Mouse (Mus musculus) large intestine, adult 2 months (tissue): ENCODE measurements around the gene Zfp691. TPM values are rescaled to one million over a fixed set of nuclear protein-coding genes. Genes with fewer than 3 reads are reported as not detected.

Source experiments
- DNase-seq: peaks from one replicate; pipeline ENCODE4 v3.0.0-alpha.2; 2012; ENCODE audit warnings: low read depth, low spot score
- WGBS: fragments of 180-500 bp; shearing (Covaris S2); methylation state at CpG from one replicate; pipeline ENCODE4 v1.1.7; 2018; 5-methylcytosine and 5-hydroxymethylcytosine counted together
- polyA plus RNA-seq: library from polyadenylated mRNA; depleted of rRNA; stranded (reverse); fragments of >200 nt; gene quantifications from 2 replicates; pipeline ENCODE4 v1.2.3, GENCODE M21; 2012; rRNA removed

The Zfp691 gene
- polyA plus RNA-seq: 5.4 and 12.8 TPM in 2 replicates

GRCm38 (mm10) chr4:119173851-119174453 lies at the start of gene Zfp691:
Gene Zfp691 (minus strand): TSS chr4:119174195.
- DNase-seq: peak; percentile 96
- WGBS: under 1% methylated on average over 40 of the region's 40 CpGs

DNA sequence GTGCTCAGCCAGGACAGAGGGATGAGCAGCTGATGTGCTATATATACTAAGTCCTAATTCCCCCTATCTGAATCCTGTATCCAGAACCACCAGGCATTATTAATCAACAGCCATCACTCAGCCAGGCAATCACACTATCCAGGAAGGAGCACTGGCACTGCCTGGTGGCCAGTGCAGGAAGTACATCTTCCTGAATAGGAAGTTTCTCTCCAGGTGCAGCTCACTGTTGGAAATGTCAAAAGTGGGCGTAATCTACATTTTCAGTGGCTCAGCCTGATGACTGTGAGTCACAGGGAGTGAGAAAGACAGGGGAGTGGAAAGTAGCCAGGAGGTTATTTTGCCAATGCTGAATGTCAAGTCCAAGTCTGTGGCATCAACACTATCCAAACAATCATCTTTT lies 49.7 kb upstream of the Zfp691 start:
- WGBS: 62% methylated on average over 1 of the region's 1 CpGs
- no peak for DNase-seq

DNA sequence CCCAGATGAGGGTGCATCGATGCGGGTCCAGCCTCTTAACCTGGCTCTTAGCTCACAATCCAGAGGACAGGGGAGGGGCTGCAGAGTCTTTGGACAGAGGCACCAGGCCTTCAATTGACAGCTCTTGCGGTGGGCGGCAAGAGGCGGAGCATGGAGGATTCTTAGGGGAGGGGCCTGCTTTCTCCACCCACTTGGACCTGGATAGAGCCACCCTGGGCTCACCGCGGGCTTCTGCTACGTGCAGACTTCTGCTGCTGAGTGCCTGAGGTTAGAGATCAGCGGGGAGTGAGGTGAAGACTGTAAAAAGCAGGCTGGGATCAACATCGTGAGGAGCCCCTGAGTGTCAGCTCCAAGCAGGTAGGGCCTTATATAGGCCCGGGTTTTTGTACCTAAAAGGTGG lies 44.2 kb upstream of the Zfp691 start, which contains the start of gene Tmem269:
Gene Tmem269, minus strand, starts transcription at position 49 of the 400 bp plus-strand sequence.
- no peak for DNase-seq
- WGBS: 21% methylated on average over 11 of the region's 11 CpGs

DNA sequence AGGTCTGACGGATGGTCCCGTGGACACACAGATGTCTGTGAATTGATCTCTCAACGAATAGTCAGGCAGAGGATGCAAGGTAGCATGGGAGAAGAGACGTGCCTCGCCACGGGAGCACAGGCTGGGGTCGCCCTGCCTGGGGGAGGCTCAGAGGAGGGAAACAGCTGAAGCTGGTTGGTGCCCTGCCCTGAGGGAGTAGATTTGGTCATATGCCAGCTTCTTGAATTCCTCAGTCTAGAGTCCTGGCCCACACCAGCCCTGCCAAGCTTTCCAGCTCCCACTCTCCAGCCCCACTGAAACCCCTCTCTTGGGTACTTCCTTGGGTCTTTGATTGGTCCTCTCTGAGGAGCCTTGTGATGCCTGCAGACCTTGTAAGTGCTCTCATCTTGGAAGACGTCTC lies 42.7 kb upstream of the Zfp691 start:
- DNase-seq: no peak
- WGBS: 61% methylated on average over 8 of the region's 8 CpGs

DNA sequence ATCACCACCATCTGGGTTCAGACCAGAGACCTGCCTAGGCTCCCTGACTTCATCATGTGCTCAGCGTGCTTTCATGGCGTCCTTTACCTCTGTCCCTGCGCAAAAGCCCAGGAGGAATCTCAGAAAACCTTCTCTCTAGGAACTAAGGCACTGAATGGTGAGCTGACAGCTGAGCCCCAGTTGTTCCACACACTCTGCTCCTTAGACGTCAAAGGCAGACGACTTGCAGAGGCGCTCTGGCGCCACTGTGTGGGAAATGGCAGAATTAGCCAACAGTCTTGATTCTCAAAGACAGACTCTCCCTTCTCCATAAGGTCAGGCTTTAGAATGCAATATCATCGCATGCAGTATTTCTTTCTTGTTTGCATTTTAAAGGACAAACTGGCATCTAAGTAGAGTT lies 30.7 kb upstream of the Zfp691 start:
- 19% methylated on average over 8 of the region's 8 CpGs for WGBS
- no peak for DNase-seq

GRCm38 (mm10) chr4:119198105-119198504 lies 24.1 kb upstream of the Zfp691 start:
- WGBS: 83% methylated on average over 6 of the region's 6 CpGs
- DNase-seq: no peak

- 15% methylated on average over 18 of the region's 18 CpGs for WGBS
- no peak for DNase-seq
Measured at GRCm38 (mm10) chr4:119195582-119196320, 21.8 kb upstream of the Zfp691 start.

DNA sequence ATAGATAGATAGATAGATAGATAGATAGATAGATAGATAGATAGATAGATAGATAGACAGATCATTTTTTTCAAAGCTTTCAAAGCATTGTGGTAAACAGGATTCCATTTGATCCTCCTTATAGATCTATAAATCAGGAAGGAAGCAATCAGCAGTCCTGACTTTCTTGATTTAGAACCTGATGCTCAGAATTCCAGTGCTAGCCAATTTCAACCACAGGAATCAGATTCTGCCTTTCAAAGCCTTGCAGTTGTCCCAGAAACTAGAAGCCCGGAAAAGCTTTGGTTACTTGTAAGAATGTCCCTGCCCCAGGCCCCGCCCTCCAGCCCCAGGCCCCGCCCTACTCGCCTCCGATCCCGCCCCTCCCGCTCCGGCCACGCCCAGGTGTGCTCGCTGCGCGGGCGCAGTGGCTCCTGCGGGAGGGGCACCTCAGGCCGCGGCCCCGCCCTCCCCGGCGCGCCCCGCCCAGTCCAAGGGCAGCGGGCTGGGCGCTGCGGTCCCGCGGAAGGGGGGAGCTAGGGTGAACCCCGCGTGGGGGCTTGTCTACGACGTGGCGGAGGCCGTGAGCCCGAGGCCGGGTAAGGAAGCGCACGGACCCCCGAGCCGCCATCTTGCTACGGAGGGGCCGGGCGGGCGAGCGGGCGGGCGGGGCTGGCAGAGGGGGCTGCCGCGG lies 21.1 kb upstream of the Zfp691 start, which contains the start of gene Svbp:
Gene Svbp, plus strand, starts transcription at position 398 of the 673 bp plus-strand sequence.
- DNase-seq: peak; percentile 57
- WGBS: 2% methylated on average over 42 of the region's 47 CpGs

DNA sequence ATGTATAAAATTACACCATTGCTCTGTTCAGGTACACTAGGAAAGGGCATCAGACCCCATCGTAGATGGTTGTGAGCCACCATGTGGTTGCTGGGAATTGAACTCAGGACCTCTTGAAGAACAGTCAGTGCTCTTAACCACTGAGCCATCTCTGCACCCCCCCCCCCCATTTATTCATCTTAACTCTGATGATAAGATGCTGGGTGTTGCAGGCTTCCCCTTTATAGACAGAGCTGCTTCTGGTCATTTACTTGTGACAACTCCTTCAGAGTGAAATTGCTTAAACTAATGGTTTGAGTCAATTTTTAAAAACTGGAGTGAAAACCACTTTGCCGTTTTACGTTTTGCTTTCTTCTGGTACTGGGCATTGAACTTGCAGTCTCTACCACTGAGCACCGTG lies 18.8 kb upstream of the Zfp691 start:
- DNase-seq: no peak
- WGBS: 89% methylated on average over 4 of the region's 4 CpGs

DNA sequence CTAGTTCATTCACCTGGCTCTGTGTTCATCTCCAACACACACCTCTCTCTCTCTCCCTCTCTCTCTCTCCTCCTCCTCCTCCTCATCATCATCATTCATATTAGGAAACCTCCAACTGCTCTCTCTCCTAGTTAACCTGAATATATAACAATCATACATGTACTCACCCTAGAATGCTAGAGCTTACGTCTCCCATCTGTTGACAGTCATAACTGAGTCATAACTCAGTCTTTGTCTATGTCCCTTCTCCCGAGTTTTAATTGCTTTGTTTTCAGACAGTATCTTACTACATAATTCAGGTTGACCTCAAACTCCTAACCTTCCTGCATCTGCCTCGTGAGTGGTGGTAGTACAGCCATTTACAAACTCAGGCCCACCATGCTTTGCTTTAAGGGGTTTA lies 17.3 kb upstream of the Zfp691 start:
- DNase-seq: no peak
- WGBS: 25% methylated on average over 3 of the region's 3 CpGs

GRCm38 (mm10) chr4:119190618-119191017 lies 16.6 kb upstream of the Zfp691 start:
- whole genome bisulfite sequencing: 72% methylated on average over 8 of the region's 8 CpGs
- DNase-seq: no peak

DNA sequence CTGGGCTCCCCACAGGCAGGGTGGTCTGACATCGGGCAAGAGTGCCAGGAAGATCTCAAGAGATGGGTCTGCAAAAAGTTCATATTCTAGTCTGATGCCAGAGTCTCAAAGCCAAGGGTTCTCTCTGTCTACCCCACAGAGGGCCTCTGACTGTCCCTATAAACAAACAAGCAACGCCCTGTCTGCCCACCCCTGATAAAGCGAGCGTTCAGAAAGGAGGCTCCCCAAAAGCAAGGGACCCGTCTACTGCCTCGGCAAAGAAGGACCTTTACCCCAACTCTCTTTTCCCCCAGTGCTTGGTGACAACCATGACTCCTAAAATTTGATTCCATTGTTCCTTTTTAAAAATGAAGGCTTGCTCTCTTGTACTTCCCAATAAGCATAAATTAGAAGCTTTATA lies 15.9 kb upstream of the Zfp691 start, which contains the start of gene Ermap:
Gene Ermap, minus strand, starts transcription at position 148 of the 400 bp plus-strand sequence.
- WGBS: 63% methylated on average over 6 of the region's 6 CpGs
- DNase-seq: no peak

GRCm38 (mm10) chr4:119189392-119189791 lies 15.4 kb upstream of the Zfp691 start:
- WGBS: 87% methylated on average over 6 of the region's 6 CpGs
- DNase-seq: no peak

DNA sequence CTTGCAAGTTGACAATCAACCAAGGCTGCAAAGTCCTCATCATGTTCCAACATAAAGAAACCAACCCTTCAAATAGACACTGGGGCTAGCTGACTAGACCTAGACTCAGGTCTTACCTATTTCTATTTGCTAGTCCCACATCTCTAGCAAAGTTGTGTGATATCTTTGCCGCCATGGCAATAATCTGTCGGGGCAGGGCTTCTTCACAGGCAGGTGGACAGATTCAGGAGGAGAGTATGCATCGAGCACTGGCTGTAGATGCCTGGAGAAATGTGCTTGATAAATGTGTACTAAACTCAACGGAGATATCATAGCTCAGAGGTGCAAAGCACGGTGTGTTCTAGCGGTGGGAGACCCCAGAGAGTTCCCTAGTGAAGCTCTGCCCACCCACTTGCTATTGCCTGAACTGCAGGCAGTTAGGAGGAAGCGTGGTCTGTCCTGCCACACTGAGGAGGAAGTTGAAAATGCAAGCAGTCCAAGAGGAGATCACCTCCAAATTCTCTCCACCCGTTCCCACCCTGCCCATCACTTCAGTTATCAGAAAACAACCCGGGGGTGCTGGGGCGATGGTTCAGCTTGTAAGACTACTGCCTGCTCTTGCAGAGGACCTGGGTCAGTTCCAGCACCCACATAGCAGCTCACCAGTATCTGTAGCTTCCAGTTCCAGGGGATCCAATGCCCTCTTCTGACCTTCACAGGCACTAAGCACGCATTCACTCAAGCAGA lies 14.2 kb upstream of the Zfp691 start:
- DNase-seq: no peak
- 37% methylated on average over 11 of the region's 11 CpGs for WGBS

DNA sequence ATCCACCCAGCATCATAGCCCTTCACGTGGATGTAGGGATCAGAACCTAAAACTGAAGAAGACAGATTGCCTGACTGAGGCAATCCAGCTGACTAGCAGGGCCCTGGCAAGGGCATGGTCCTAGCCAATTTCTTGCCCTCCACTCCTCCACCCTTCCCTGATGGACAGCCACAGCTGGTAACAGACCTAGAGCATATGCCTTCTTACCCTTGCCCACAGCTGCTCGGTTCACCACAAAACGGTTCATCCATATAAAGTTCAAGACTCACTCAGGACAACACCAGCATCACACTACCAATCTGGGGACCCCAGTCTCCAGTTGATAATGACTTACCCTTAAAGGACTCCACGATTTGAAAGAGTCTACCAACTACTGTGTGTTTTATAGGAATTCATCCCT lies 11.8 kb upstream of the Zfp691 start:
- WGBS: 79% methylated on average over 4 of the region's 4 CpGs
- DNase-seq: no peak

GRCm38 (mm10) chr4:119183525-119183924 lies 9.5 kb upstream of the Zfp691 start:
- WGBS: 46% methylated on average over 1 of the region's 1 CpGs

DNA sequence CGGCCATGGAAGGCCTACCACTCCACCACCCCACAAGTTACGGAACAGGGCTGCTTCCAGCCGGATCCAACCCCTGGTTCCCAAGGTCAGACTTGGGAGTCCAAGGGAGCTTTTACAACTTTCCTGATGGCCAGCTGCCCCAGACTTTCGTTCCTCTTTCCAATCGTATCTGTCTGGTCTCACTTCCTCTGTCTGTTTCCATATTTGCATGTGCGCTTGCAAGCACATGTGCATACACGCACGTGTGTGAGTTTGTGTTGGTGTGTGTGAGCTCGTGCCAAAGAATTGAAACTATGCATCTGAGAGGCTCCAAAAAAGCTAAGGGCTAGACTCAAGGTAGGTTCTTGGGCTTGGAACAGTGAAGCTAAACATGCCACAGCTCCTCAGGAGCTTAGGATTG lies 7.5 kb upstream of the Zfp691 start:
- 63% methylated on average over 9 of the region's 9 CpGs for WGBS
- no peak for DNase-seq

More at GRCm38 (mm10) chr4:119183525-119183924, 9.5 kb upstream of the Zfp691 start:
- no peak for DNase-seq

DNA sequence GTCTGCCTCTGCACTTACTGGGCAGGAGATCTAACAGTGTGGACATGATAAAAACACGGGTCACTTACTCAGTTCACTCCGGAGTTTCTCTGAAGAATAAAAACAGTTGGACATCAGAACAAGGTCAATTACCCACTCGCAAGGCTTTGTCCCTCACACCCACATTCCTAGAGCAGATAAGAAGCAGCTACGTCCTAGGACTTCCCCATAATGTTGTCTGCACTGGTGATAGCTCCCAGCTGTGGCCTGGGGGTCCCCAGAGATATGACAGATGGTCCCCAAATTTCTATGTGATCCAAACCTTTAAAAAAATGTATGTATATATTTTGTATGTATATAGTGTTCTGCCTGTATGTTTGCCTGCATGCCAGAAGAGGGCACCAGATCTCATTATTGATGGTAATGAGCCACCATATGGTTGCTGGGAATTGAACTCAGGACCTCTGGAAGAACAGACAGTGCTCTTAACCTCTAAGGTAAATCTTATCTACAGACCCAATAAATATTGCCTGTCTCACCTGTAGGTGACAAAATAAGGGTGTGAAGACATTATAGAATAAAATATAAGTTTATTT lies 6.2 kb upstream of the Zfp691 start:
- WGBS: 34% methylated on average over 4 of the region's 4 CpGs
- no peak for DNase-seq

DNA sequence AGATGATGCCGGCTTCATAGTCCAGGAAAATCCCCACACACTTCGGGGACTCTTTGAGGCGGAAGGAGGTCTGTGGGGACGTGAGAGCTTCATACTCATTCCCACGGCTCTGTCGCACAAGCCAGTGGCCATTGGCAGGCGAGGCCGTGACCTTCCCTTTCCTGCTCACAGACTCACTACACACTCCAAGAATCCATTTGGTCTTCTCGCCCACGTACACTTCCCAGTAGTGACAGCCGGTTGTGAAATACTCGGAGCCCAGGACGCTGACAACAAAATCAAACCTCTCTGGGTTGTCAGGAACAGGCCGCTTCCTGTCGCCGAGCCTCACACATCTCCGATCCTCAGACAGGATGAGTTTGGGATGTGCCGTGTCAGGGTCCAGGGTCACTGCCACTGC lies 4.3 kb upstream of the Zfp691 start:
- DNase-seq: no peak
- 76% methylated on average over 18 of the region's 18 CpGs for WGBS

DNA sequence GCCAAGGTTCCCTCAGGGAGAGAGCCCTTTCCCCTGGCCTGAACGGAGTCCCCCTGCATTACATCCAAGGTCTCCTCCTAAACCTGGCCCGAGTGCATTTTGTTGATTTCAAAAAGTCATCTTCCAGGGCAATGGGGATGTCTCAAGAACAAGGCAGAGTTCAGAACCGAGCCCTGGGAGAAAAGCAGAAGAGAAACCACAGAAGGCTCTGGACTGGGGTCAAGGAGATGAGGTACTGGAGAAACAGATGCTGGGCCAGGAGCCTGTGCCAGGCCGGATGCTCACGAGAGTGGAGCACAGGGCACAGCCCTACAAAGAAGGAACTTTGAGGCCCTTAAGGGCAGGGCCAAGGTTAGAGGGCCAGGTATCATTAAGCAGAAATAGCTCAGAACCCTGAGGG lies 3.7 kb upstream of the Zfp691 start:
- WGBS: 65% methylated on average over 5 of the region's 5 CpGs
- DNase-seq: no peak
